Mouse (Mus musculus) Muller cell, postnatal 12 days (primary cell): Measurements from ENCODE around the gene Tlcd1.

Source experiments
- DNase-seq: peaks from one replicate; pipeline ENCODE4 v3.0.0-alpha.2; 2015; ENCODE audit errors: inconsistent ontology term

The Tlcd1 gene

DNA sequence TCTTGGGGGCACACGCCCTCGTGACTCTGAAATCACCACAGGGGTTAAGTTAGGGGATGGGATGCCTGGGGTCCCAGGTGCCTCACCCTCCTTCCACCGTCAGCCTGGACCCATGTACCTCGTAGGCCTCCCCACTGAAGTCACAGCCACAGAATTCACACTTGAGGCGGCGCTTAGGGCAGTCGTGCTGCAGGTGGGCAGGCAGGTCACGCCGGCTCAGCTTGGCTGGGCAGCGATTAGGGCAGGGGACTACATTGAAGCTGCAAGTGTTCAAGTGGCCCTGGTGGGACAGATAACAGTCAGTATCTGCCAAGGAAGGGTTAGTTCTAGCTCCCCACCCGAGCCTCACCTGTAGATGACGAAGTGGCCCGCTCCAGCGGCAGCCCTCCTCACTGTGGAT, 15.3 kb upstream of the Tlcd1 start:
- DNase-seq: no peak

DNA sequence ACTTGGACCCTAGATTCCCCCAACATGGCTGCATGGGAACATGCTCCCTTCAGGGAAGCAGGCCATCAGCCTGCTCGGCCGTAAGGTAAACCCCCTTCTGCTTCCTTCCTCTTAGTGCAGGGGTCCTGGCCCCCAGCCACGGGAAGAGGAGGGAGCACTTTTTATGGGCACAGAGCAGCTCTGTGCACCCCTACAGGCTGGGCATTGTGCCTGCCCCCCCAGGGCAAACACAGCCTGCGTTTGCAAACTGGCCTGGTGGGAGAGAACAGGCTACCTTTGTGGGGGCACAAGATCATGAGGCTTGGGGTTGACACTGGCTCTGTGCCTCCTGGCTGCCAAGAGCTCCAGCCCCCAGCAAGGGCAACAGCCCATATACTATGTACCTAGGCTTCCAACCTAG, 14.5 kb upstream of the Tlcd1 start:
- no peak for DNase-seq

DNA sequence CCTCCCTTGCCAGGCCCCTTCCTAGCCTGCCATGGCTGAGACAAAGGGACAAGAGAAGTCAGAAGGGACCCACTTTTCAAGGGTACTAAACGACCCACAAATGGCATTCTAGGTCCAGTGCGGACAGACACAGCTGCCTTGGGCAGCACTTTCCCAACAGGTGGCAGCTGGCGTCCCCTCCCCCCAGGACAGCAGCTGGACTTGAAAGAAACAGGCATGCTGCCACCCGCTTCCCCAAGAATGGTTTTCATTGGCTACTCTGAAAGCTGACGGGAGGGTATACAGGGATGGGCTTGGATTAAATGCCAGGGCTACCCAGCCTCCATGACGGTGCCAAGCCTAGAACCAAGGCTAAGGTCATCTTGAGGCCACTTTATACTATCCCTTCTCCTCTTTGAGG, 14.0 kb upstream of the Tlcd1 start:
- DNase-seq: peak; percentile 43

DNA sequence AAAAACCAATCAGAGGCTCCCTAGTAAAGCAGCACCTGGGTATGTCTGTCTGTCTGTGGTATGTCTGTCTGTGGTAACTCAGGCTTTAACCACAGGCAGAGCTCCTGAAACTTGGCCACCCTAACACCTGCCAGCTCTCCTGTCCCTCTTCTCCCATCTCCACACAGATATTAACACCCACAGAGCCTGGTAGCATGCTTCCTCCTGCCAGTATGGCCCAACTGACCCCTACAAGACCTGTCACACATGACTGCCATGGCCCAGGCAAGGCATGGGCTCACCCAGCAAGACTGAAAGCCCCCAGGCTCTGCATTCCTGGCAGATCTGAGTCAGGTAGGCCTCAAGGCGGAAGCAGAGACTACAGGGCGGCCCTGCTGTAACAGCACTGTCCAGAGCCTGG, 13.5 kb upstream of the Tlcd1 start:
- peak; percentile 21 for DNase-seq

DNA sequence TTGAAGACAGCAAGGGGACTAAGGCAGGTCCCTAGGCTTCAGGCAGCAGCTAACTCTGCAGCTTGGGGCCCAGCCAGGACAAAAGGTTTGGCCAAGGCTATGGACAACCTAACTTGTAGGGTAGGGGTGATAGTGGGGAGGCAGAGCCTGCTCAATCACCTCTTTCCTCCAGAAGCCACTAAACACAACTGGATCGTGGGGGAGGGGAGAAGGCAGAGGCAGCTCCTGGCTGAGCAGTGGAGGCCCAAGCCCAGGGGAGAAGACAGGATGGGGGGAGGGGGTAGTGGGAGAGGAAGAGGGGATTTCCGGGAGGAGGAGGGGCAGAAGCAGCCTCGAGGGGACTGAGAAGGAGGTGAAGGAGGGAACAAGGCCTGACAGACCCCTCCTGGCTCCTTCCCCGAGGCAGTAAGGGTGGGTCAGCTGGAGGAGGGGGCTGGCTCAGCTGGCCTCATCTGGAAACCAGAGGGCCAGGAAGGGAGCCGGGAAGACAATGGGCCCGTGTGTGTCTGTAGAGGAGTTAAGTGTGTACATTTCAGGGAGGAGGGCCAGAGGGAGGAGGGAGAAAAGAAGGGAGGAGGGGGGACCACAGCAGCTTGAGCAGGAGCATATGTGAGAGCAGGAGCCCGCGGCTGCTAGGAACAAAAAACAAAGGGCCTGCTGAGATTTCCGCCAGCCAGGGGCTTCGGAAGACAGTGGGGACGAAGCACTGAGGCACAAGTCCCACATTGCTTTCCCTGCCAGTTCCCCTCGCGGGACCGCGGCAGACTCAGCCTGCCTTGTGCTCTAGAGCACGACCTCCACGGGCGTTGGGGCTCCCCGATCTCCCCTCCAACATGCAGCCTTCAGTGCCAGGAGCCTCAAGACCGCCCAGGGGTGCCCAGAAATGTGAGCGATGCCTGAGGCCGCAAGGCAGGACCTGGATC, 12.6 kb upstream of the Tlcd1 start:
- peak; percentile 47 for DNase-seq

DNA sequence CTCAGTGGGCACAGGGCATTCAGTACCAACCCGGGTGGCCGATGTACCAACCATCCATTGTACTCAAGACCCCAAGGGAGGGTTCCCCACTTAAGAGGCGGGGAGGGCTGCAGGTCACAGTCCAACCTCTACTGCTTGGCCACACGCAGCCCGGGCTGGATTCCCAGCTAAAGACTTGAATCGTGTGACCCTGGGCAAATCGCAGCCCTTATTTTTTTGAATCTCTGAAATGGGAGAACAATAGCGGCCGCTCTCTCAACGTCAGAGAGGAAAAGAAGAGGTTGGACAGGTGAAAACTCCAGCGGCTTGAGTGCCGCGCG, 11.9 kb upstream of the Tlcd1 start:
- no peak for DNase-seq

DNA sequence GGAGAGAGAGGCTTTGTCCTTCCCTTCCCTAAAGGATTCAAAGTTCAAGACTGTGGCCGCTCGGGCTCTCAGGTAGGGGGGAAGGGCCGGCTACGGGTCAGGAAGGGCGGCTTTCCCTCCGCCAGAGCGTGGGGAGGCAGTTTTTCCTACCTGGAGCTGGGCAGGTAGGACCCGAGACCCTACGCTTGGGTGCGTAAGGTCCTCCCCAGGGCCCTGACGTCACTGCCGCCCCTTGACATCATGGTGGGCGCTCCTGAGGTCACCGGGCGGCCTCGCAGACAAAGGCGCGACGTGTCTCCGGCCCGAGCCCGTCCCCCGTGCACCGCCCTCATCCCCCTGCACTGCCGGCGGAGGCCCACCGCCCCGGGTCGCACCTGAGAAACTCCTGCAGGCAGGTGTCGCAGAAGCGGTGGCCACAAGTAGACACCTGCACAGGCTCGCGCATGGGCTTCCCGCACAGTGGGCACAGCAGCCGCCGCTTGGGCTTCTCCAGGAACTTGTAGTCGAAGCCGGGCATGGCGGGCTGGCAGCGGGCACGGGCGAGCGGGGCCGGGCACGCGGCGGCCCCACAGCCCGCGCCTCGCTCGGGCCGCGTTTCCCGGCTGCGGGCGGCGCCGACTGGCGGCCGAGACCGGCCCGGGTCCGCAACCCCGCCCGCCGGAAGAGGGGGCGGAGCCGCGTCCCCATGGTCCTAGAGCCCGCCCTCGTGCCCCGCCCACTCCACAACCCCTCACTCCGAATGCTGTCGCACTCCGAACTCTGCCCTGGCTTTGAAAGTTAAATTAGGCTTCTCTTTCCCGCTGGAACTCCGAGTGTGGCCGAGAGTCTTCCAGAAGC, 11.4 kb upstream of the Tlcd1 start, which contains the start of gene Traf4:
Traf4 (minus strand) TSS at position 666 of the 837 bp plus-strand sequence.
- DNase-seq: peak; percentile 93

DNA sequence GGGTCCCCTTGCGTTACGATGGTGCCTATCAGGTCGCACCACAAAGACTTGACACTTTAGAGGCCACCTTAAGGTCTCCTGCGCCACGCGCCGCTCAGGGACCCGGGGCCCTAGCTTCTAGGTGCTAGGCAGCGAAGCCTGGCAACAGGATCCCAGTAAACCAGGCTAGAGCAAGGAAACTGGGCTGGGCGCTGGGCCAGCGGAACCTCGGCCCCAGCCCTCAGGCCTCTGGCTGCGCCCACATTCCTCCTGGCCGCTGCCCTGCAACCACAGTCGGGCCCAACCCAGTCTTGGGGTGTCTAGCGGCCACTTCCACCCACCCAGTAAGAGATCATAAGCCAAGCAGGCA, 10.8 kb upstream of the Tlcd1 start:
- peak; percentile 94 for DNase-seq

DNA sequence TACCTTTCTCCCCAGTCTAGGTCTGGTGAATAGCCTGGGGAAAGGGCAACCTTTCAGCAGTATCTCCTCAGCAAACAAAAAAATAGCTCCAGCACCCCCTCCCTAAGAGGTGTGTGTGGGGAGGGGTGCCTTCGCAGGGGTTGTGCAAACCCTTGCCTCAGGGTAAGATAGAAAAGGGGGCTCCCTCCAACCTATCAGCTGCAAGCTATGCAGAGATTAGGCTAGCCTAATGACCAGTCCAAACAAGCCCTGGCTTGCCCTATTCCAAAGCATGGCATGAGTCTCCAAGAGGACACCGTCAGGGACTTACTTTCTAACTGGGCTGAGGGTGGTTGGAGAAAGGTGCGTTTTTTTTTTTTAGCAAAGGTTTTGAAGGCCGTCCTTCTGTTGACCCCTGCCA, 10.3 kb upstream of the Tlcd1 start:
- no peak for DNase-seq

DNA sequence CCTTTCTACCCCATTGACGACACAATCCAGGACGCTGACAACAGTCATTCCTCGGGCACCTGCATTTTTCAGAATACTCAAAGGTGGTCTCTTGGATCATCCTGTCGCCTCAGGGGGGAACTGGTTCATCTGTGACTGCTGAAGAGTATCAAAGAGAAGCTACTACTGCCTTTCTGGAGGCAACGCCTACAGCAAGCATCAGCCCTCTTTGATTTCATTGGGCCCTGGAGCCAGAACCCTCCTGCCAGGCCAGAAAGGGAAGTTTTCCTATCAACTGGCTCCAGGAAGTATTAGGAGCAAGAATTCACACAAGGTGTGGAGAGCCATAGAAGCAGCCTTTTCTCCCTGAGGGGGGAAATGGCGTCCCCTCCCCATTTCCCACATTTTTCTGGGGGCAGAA, 9.9 kb upstream of the Tlcd1 start:
- DNase-seq: no peak

DNA sequence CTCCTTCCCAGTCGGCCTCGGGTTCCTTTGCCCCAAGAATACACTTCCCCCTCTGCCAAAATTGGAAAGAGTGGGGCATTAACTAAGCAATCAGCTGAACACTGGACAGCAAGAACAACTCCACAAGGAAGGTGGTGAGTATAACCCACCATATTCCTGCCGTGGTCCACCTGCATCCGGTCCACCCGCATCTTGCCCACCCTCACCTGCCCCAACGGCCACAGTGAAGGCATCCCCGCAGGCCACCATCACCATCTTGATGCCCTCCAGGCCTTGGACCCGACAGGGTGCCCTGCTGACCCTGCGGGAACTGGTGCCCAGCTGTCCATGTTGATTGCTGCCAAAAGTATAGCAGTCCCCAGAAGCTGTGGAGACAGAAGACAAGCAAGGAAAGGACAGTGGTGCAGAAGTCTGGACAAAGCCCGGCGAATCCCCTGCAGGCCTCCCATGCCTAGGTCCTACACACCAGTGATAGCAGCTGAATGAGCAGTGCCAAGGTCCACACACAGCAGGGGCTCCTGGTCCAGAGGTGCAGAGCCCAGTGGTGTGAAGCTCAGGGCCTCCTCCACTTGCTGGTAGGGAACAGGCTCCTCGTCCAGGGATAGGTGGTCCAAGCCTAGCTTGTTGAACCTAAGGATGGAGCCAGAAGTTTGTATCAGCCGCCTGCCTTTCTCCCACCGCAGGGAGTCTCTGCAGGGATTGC, 9.1 kb upstream of the Tlcd1 start:
- DNase-seq: no peak

DNA sequence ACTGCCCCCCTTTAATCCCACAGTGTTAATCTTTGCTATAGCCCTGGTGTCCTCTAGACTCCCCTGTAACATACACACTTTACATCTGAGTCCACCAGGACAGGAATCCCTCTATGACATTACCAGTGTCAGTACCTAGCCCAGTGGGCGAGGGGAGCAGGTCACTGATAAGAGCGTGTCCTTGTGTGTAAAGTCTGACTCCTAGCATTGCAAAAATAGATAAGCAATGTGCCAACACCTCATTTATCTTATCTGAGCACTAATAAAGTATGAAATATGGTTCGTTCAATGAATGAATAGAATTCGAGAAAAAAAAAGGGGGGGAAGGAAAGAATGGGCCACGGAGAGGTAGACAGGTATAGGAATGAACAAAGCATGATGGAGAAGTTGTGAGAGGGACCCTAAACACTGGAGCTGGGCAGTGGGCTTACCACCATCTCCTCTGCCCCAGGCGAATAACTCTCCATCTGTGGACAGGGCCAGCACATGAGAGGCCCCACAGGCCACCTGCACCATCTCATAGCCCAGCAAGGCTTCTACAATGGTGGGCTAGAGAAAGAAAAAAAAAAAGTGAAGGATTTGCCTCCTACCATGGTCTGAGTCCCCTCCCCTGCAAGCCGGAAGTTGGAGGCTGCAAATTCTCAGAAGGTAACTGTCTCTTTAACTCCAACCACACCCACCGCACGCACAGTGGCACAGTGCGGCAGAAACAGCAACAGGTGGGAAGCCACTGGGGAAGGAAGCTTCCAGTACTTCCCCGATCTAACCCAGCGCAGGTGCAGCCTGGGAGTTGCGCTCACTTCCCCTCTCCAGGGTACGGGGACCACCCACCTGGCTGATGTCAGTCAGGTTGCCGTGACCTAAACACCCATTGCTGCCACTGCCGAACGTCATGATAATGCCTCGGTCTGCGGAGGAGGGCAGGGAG, 7.7 kb upstream of the Tlcd1 start:
- no peak for DNase-seq

DNA sequence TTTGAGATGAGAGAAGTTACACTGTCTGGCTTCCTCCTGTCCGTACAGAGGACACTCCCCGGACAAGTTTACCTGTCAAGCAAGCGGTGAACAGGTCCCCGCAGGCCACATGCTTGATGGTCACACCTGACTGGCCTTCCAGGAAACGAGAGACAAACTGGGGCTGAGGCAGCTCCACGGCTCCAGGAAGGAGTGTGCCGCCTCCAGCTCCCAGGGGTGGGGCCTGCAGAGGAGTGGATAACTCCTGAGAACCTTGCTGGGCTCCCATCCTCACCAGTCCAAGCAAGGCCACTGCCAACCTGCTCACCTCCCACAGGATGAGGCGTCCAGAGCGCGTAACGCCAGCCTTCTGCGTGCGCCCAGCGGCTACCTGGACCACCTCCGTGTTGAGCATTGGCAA, 6.2 kb upstream of the Tlcd1 start:
- DNase-seq: no peak

DNA sequence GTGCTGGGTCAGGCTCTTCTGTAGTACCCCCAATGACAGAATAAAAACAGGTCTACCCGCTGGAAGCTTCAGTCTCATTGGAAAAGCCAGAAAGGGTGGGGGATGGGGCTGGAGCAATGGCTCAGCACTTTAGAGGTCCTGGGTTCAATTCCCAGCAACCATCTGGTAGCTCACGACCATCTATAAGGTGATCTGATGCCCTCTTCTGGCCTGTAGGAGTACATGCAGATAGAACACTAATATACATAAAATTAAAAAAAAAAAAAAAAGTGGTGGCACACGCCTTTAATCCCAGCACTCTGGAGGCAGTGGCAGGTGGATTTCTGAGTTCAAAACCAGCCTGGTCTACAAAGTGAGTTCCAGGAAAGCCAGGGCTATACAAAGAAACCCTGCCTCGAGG, 5.2 kb upstream of the Tlcd1 start:
- DNase-seq: no peak

DNA sequence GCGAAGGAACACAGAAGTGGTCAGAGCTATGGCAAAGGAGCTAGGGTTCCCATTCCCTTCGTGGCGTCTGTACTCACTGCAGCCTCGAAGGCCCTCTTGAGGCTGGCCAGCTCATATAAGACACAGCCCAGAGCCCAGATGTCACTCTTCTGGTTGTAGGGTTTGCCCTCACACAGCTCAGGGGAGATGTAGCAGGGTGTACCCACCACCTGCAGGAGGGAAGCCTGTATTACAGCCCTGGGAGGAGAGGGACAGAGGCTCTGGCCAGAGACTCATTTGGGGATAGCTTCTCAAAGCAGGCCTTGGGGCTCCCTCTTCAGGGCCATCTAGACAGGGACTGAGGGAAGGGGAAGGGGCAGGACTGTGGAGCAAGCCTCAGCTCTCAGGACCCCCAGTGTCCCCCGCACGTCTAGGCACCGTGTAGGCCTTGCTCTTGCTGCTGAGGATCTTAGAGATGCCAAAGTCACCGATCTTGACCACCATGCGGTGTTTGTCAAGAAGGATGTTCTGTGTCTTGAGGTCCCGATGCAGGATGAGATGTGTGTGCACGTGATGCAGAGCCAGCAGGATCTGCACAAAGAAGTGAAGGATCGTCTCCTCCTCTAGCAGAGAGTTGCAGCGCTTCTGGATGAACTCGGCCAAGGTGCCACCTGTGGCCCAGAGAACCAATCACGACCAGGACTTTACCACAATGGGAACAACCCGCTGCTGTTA, 4.3 kb upstream of the Tlcd1 start:
- DNase-seq: peak; percentile 20

DNA sequence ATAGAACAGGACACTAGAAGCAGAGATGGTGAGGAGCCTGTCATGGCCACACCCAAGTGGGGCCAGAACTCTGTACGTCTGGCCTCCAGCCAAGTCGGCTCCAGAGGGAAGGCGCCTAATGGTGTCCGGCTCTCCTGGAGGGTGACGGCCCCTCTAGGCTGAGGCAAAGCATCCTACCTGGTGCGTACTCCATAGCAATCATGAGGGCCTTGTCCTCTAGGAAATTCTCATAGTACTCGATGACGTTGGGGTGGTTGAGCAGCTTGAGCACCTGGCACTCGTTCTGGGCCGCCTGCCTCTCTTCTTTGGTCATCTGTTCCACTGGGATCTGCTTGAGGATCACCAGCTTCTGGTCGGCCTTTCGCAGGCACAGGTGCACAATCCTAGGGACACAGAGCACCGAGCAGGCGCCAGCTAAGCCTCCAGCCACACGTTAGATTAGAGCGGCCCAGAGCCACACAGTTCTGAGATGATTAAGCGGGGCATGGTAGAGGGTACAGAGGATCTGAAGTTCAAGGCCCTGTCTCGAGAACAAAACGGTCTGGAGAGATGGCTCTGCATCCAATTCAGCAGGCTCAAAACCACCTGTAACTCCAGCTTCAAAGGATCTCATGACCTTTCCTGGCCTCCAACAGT, 3.6 kb upstream of the Tlcd1 start:
- DNase-seq: no peak

DNA sequence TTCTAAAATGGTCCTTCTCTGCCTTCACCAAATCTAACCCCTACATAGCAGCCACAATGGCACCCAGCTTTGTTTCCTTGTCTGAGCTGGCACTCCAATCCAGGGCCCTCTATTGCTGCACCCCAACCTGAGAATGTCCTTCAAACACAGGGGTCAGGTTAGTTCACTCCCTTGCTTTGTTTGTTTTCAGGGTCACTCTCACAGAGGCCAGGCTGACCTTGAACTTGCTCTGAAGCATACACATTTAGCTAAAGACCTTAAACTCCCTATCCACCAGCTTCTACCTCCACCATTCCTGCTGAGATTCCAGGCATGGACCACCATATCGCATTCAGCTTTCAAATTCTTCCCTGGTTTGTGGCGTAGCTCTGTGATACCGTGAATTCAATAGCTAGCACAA, 2.0 kb upstream of the Tlcd1 start:
- DNase-seq: no peak

DNA sequence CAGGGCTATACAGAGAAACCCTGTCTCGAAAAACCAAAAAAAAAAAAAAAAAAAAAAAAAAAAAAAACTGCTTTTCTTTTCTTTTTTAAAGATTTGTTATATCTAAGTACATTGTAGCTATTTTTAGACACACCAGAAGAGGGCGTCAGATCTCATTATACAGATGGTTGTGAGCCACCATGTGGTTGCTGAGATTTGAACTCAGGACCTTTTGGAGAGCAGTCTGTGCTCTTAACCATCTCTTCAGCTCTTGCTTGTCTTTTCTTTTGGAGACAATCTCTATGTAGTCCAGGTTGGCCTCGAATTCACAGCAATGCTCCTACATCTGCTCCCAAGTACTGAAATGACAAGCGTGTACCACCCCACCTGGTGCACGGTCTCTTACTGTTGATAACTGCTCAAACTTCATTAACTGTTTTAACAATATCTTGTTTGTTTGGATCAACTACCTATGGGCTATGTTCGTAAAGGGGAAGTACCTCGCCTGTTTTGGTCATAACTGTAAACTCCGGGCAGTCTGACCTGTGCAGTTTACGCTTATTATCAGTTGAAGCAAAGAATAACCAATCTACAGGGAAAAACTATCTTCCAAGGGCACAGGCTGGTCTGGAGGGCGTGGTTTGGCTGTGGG, 625 bp upstream of the Tlcd1 start:
- no peak for DNase-seq

DNA sequence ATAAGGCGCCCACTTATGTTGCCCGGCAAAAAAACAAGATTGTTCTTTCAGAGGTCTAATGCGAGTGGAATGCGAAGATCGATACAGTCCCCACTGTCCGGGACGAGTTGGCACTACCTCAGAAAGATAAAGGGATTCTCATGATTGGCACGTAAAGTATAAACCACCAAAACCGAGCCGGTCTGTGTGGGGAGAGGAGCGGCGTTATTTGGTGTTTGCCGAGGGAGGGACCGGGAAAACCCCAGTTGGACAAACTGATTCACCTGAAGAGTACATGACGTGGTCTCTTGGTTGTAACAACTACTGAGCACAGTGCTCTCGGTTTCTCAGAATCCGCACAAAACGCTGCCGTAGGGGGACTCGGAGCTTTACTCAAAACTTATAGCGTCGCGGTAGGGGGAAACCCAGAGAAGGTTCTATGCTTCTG, 407 bp downstream of the Tlcd1 start:
- DNase-seq: no peak

DNA sequence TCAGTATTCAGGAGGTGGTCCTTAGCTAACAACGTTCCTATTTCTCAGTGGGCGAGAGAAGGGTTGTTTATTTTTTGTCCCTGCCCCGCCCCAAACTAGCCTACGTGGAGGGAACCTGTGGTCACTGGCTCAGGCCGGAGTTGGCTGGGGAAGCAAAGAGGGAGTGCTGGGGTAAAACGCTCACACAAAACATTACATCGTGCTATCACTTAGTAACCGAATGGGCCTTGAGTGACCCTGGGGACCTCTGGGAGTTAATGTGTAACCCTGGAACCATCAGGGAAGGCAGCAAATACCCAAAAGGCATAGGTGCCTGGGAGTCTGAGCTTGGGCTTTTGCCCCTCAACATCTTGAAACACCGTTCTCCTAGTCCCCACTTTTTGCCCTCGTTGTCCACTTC, 926 bp downstream of the Tlcd1 start:
- DNase-seq: peak; percentile 70
